Mouse (Mus musculus) thymus, postnatal 0 days (tissue): ENCODE data around the gene Cox17. TPM values are rescaled to one million over a fixed set of nuclear protein-coding genes. Genes with fewer than 3 reads are reported as not detected.
A peak's percentile ranks its signal among the peaks of the same experiment; 100 is the strongest.

ENCODE experiments used
- DNase-seq: peaks from one replicate; pipeline ENCODE4 v3.0.0-alpha.2; 2015; ENCODE audit warnings: low spot score
- polyA plus RNA-seq: library from polyadenylated mRNA; unstranded; fragments of >200 nt; fragmentation: Nextera tagmentation; extraction: Ambion mirVana; gene quantifications from 2 replicates; pipeline ENCODE4 v1.2.1, GENCODE M21; 2015

The Cox17 gene
- polyA plus RNA-seq, 1 experiment from 2014 or later, result 322 TPM

DNA sequence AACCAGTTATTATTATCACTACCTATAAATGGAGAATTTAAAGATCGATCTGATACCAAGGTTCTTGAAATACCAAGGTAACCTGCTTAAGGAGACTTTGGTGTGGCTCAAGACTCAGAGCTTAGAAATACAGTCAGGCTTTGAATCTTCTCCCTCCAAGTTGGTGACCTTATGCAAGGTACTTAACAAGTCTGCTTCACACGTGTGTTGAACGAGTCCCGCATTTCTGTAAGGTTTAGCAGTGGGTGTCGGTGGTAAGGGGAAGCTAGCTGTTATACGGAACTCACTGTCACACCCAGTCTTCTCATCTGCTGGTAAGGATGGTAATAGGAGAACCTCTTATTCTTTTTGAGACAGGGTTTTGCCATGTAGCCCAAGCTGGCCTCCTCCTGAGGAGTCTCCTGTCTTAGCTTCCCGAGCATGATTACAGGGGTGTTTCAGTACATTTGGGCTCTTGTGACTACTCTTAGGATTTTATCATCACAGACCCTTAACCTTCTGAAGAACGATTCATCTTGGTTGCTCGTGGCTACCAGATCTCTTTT lies 1.5 kb downstream of the Cox17 start:
- no peak for DNase-seq

DNA sequence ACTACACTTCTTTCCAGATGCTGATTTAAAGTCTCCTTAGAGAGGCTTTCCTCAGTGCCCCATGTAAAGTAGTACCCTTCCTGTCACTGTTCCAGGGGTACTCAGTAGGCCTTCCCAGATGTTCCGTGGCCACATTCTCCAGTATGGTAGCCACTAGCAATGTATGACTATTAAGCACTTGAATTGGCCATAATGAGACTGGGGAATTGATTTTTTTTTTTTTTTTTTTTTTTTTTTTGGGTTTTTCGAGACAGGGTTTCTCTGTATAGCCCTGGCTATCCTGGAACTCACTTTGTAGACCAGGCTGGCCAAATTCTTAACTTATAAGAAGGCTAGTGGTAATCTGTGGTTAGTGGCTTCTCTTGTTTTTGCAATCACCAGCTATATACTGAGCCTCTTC lies 3.1 kb downstream of the Cox17 start:
- no peak for DNase-seq

DNA sequence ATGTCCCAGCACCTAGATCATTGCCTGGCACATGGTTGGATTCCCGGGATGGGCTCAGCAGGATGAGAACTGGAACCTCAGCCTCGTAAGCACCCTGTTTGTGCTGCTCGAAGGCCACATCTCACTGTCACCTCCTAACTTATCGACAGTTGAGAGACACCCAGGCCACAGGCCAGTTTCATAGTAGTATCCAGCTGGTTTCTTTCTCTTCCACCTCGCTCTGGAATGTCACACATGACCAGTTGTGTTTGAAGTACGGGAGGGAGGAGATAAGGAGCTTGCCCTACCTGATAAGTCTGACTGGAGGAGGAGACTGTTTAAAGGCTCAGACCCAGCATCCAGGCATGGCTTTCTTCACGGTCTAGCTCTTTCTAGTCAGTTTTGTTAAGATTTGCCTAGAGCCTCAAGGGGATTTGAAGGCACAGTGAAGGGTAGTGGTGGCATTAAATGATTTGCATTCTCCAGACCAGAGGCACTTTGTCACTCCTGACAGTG lies 3.6 kb downstream of the Cox17 start:
- no peak for DNase-seq

DNA sequence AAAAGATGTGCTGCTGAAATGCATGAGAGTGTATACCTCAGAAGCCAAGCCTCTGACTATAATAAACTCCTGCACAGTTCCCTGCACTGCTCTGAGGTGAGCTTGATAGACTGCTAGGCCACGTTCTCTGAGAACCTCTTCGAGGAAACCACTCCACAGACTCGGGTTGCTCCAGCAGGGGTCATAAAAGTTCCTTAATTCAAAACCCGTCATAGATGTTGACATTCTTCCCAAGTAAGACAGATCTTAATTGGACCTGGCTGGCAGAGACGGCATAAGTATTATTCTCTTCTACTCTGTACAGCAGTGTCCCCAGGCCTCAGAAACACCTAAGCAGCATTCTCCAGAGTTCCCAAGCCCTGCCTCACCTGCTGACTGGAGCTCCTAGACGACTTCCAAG lies 4.1 kb downstream of the Cox17 start:
- DNase-seq, result no peak

DNA sequence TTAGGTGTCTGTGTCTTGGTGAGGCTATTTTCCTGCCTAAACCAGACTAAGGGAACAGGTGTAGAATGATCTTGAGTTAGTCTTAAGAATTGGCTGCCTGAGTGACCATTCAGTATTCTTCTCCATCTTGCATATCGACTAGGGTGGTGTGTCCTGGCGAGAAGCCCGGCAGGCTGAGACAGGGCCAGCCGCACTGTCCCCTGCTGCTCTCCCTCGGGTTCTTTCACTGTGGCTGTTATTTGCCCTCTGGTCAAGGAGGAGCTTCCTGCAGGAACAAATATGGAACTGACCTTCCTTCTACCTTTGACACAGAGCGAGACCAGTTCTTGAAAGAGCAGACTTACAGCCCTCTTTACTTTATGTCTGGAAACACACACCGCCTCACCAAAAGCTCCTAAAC lies 5.2 kb downstream of the Cox17 start:
- DNase-seq, result no peak

DNA sequence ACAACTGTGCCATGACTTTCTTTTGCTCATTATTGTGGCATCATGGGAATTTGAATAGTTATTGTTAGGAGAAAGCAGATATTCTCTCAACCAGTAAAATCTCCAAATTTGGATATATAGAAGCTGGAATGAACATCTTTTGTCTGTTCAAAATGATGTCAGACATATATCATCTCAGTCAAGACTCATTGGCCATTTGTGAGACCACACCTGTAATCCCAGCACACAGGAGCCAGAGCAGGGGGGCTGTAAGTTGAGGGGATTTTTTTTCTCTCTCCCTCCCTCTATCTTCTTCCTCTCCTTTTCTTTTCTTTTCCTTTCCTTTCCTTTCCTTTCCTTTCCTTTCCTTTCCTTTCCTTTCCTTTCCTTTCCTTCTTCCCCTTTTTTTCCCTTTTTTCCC lies 6.1 kb downstream of the Cox17 start:
- DNase-seq, result peak; percentile 17

DNA sequence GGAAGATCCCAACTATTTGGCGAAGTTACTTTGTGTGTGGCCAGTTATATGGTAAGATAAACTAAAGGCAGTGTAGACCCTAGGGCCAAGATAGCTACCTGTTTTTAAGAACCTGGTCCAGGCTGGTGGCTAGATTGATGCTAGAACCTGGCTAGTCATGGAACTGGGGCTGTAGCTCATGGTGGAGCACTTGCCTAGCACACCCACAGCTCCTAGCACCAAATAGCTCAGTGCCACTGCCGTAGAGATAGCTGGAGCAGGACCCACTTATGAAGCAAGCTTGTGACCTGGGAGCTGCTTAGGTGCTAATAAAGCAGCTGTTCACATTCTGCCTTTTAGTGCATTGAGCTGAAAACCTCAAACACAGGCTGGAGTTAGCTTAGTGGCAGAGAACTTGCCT lies 6.9 kb downstream of the Cox17 start:
- DNase-seq, result peak; percentile 8

DNA sequence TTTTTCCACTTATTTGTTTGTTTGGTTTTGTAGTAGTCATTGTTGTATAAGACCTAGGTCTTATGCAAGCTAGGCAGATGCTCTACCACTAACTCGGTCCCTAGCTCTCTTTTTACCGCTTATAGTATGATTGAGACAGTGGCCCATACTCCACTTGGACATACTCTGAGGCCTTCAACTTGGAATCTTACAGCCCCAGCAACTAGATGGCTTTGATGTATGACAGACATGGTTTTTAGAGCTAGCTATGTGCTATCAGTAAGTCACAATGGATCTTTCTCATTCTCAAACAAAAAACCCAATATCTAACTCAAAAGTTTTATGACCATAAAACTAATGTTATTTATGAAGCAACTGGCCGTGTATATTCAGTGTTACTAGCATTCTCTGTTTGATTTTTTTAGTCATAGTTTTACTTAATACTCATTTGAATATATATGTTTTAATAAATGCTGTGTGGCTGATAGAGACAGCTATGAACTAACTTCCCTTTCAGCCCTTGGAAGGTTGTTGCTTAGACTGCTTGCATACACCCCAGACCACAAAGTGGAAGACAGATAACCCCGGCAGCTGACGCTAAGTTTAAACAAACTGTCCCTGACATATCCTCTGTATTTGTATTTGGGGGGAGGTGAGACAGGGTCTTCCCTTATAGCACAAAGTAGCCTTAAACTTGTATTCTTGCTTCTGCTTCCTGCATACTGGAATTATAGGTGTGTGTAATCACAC lies 7.6 kb downstream of the Cox17 start:
- no peak for DNase-seq

DNA sequence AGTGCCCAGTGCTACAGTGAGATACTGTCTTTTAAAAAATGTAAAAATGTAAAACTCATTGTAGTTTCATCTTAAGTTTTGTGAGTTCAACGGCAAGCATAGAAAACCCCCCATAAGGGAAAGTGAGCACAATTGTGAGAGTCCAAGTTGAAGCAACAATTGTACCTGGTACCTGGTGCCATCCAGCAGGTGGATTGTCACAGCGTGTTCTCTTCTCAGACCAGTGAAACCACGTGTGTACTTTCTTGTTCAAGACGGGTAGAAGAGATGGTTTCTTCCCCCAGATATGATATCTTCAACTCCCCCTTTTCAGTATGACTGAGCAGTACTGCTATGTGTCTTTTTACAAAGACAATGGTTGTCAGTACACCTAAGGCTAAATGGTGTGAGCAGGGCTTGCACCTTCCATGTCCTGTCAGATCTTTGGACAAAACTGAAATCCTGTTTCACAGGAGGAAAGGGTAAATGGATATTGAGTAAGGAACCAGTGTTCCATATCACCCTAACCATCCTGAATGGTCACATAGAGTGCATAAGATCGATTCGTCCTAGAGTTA lies 11.5 kb downstream of the Cox17 start:
- DNase-seq, result no peak

DNA sequence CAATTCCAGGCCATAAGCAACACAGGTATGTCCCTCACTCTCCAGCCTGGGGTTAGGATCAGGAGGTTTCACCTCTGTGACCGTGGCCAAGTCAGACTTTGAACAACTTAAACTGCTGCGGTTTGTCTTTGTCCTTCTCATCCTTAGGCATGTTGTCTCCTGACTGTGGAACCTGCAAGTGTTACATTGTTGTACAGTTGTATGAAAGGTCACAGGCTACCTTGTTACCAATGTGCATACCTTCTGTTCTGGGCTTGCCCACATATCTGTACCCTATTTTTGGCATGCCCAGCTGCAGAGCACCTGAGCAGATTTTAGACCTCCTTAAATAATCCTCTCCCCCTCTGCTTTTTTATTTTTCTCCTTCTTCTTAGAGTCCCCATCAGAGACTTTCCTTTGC lies 12.4 kb downstream of the Cox17 start:
- no peak for DNase-seq

DNA sequence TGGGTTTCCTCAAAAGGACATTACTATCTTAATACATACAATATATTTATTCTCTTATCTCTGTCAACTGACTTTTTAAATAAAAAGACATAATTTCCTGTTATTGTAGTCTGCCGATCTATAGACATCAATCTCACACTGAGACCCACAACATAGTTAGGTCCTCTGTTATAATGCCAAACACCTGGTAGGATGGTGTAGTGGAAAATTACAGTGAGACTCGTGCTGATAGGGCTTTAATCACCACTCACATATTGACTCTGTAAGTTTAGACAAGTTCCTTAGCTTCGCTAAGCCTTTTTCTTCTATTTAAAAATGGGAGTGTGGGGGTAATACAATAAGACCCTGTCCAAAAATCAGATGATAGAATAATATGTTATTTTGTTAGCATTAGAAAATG lies 13.1 kb downstream of the Cox17 start:
- DNase-seq, result no peak

DNA sequence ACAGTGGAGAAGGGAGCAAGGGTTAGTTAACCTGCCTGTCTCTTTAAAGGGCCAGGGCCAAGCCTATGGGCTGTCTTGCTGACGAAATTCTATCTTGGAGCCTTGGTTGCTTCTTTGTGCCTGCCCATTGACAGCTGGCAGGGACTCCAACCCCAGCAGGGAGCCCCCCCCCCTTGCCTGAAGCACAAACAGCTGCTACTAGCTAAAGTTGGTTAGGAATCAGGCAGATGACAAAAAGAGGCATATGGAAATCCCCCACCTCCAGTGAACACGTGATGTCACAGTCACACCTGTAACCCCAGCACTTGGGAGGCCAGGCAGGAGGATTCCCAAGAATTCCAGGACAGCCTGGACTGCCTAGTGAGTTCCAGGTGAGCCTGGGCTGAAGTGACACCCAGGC lies 13.5 kb downstream of the Cox17 start:
- DNase-seq, result no peak

DNA sequence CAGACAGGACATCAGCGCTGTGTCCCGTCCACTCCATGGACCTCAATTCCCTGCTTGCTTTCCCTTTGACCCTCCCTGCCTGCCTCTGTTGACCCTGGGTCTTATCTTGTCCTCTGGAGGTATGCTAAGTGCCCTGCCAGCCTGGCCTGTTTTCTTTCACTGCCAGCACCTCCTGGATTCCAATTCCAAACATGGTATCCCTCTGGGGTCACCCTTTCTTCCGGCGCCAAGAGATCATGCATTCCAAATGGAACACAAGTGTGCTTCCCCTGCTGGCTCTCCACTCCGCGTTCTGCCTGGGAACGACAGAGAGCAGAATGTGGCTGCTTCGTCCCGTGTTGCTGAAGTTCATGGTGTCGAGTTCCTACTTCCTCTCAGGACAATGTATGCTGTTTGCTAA lies 15.1 kb downstream of the Cox17 start, which contains the start of gene Popdc2:
Gene Popdc2, plus strand, starts transcription at position 277 of the 400 bp plus-strand sequence.
- DNase-seq, result no peak

DNA sequence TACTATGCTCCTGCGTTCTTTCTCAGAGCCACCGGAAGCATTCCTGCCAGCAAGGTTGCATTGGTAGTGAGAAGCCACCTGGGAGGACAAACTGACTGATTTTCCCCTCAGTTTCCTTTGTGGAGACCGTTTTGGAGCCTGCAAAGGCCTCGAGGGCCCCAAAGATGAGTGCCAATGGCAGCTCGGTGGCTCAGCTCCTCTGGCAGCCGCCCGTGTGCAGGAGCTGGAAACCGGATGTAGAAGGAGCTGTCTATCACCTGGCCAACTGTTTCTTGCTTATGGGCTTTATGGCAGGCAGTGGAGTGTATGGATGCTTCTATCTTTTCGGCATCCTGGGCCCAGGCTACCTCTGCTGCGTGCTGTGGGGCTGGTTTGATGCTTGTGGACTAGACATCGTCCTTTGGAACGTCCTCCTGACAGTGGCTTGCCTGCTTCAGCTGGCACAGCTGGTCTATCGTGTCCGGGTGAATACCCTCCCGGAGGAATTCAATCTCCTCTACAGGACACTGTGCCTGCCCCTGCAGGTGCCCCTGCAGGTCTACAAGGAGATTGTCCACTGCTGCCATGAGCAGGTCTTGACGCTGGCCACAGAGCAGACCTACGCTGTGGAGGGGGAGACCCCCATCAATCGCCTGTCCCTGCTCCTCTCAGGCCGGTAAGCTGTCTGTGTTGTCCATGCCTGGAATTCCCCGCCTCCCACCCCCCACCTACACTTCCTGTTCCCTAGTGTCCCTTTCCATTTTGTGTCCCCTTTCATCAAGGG lies 15.9 kb downstream of the Cox17 start:
- no peak for DNase-seq

DNA sequence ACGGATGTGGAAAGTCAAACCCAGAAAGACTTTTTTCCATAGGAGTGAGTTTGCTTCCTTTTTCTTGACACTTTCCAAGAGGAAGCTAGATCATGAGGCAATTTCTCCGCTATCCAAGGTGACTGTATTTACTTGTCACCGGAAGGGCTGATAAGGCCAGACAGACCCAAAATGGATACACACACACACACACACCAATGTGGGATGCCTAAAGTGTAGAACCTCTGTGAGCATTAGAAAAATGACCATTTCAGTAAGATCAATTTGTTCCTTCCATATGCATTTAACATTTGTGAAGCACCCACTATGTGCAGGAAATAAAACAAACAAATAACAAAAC lies 16.4 kb downstream of the Cox17 start:
- no peak for DNase-seq

DNA sequence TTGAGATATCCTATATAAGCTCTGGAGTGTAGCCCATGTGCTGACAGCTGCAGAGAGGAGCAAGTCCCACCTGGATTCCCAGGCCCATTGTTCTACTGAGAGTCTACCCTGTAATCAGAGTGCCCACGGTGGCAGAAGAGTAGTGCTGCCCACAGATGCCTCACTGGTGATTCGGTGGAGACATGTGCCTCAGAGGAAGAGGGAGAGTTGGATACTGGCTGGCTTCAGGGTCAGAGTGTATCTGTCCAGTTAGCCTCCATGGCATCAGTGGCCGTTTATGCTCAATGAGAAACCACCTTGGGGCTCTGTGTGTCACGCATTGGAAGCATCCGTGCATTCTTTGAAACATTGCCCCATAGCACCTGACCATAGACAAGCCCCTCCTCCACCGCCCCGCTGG lies 16.9 kb downstream of the Cox17 start:
- DNase-seq, result no peak

DNA sequence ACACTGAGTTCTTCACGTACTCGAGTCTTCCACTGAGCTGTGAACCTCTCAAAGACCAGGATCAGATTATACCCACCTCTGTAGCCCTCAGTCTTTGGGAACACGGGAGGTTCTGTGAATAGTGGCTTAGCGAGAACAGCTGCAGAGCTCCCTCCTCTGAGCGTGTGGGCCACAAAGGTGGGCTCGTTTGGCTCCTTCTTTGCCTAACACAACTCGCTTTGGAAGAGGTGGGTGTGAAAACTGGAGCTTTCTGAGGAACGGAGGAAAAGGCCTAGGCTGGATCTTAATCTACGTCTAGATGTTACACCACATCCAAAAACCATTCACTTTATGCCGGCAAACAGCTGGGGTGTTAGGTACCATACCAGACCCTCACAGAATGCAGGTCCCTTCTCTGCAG lies 18.6 kb downstream of the Cox17 start:
- DNase-seq, result no peak

DNA sequence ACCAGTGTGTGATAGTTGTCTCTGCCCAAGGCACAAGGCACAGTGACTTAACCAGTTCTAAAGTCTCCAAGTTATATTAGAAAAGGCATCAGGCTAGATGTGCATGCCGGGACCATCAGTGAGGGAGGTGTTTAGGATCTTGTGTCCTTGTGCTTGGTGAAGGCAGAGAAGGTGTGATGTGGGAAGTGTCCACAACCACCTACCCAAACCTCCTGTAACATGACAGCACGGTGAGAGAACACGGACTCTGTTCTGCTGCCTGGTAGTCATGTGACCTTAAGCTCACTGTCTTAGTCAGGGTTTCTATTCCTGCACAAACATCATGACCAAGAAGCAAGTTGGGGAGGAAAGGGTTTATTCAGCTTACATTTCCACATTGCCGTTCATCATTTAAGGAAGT lies 19.4 kb downstream of the Cox17 start:
- DNase-seq, result no peak

DNA sequence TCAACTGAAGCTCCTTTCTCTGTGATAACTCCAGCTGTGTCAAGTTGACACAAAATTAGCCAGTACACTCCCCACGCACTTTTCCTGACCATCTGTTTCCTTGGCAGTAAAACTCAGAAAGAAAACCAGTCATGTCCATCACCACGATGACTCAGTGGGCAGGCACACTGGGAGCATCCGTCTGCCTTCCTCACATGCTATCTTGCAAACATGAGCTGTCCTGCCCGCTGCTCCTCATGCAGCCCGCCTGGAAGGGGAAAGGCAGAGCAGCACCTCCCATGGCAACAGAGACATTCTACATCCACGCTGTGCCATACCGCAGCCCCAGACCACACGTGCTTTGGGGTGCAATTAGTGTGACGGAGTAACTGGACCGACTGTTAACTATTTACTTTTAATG lies 21.5 kb downstream of the Cox17 start:
- no peak for DNase-seq

DNA sequence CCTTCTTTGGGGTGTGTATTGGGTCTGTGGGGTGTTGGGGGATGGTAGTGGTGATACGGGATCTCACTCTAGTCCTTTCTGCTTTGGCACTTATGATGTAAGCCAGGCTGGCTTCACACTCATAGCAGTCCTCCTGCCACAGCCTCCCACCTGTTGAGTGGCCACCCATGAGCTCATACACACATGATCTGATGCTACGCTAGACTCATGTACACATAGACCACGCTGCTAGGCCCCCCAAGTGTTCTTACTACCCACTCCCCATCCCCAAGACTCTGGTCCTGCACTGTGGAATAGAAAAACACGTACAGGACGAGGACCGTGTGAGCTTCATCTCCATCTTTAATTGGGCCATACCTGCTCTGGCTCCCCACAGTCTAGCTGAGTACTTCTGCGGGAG lies 22.2 kb downstream of the Cox17 start:
- no peak for DNase-seq

DNA sequence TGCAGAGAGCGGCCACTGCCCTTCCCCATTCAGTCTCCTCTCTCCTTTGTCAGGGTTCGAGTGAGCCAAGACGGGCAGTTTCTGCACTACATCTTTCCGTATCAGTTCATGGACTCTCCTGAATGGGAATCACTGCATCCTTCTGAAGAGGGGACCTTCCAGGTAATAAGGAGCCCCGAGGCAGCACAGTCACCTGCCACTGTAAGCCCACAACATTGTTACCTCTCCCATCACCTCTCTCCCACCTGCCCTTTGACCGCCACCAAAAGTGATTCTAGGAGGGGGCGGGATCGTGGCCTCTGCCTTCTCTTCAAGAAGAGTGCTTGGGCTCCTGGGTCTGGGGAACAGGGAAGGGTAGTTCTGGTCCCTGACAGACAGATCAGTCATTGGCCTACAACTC lies 22.6 kb downstream of the Cox17 start:
- DNase-seq, result no peak

DNA sequence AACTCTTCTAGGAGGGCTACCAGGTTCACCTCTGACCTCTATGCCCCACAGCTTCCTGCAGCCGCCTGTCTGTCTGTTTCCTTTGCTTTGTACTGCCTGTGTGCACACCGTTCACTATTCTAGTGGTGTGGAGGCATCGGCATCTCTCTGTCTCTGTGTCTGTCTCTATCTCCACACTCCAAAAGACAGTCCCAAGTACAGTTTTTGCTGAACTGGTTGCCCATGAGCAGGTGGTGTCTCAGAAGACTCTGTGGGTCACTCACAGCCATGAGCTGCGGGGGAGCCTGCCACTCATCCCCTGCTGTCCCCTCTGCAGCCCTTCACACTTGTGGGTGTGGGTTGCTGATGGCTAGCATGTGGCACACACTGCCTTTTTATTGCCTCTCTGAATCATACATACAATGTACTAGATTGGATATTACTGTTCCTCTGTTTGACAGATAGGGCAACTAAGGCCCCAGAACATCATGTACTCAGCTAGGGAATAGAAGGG lies 23.2 kb downstream of the Cox17 start:
- DNase-seq, result no peak
